Mouse (Mus musculus): Measurements from ENCODE around the gene Rtn2. TPM values are rescaled to one million over a fixed set of nuclear protein-coding genes. Genes with fewer than 3 reads are reported as not detected.

The Rtn2 gene
- polyA plus RNA-seq, 1 experiment, result 19.9 TPM

GRCm38 (mm10) chr7:19253437-19253836, 29.0 kb upstream of the Rtn2 start:
- peaks cover 16% of the 10 kb centered on the region for H3K4me1 ChIP-seq (replicated peaks; ENCODE audit: control insufficient read depth, insufficient read depth, low read length)
- no peak overlapping the region for H3K4me3 ChIP-seq (ENCODE audit: control insufficient read depth, insufficient read depth, low read length)
- TF ChIP-seq POLR2A (IDR thresholded peaks at IDR 0.05; ENCODE audit: control insufficient read depth, extremely low read depth, insufficient read depth, low read length, poor library complexity) (no peak), CTCF (IDR thresholded peaks at IDR 0.05; ENCODE audit: borderline replicate concordance, control insufficient read depth, extremely low read depth, insufficient read depth, low read length, poor library complexity) (no peak)
- H3K27me3 ChIP-seq (ENCODE audit: control insufficient read depth, insufficient read depth, low read length), result no peaks in the 10 kb centered on the region
- 90% methylated on average over 5 of the region's 5 CpGs for WGBS
- H3K36me3 ChIP-seq (ENCODE audit: control insufficient read depth, insufficient read depth, low read length), result peaks cover 13% of the 10 kb centered on the region
- no peak for DNase-seq
- no peak overlapping the region for H3K27ac ChIP-seq (ENCODE audit: control insufficient read depth, insufficient read depth, low read length)

GRCm38 (mm10) chr7:19255395-19255794, 27.0 kb upstream of the Rtn2 start:
- H3K4me1 ChIP-seq (replicated peaks; ENCODE audit: control insufficient read depth, insufficient read depth, low read length), result peaks cover 19% of the 10 kb centered on the region
- 92% methylated on average over 17 of the region's 17 CpGs for WGBS
- no peak for TF ChIP-seq CTCF (IDR thresholded peaks at IDR 0.05; ENCODE audit: borderline replicate concordance, control insufficient read depth, extremely low read depth, insufficient read depth, low read length, poor library complexity)
- no peak overlapping the region for H3K4me3 ChIP-seq (ENCODE audit: control insufficient read depth, insufficient read depth, low read length)
- no peak overlapping the region for H3K27ac ChIP-seq (ENCODE audit: control insufficient read depth, insufficient read depth, low read length)
- no peak for DNase-seq
- H3K27me3 ChIP-seq (ENCODE audit: control insufficient read depth, insufficient read depth, low read length), result no peaks in the 10 kb centered on the region
- peaks cover 26% of the 10 kb centered on the region for H3K36me3 ChIP-seq (ENCODE audit: control insufficient read depth, insufficient read depth, low read length)

- H3K4me1 ChIP-seq (replicated peaks; ENCODE audit: control insufficient read depth, insufficient read depth, low read length), result peaks cover 26% of the 10 kb centered on the region
- no peak for TF ChIP-seq POLR2A (IDR thresholded peaks at IDR 0.05; ENCODE audit: control insufficient read depth, extremely low read depth, insufficient read depth, low read length, poor library complexity)
- TF ChIP-seq CTCF (IDR thresholded peaks at IDR 0.05; ENCODE audit: borderline replicate concordance, control insufficient read depth, extremely low read depth, insufficient read depth, low read length, poor library complexity), result no peak
- H3K27me3 ChIP-seq (ENCODE audit: control insufficient read depth, insufficient read depth, low read length), result no peaks in the 10 kb centered on the region
- no peak overlapping the region for H3K27ac ChIP-seq (ENCODE audit: control insufficient read depth, insufficient read depth, low read length)
- peaks cover 31% of the 10 kb centered on the region for H3K36me3 ChIP-seq (ENCODE audit: control insufficient read depth, insufficient read depth, low read length)
- 22% methylated on average over 7 of the region's 7 CpGs for WGBS
- DNase-seq, result peak; percentile 30
- no peak overlapping the region for H3K4me3 ChIP-seq (ENCODE audit: control insufficient read depth, insufficient read depth, low read length)
Measured at GRCm38 (mm10) chr7:19256567-19256966, 25.9 kb upstream of the Rtn2 start.

GRCm38 (mm10) chr7:19257390-19258022, 24.9 kb upstream of the Rtn2 start:
- H3K27ac ChIP-seq (ENCODE audit: control insufficient read depth, insufficient read depth, low read length), result 0 out of 2 replicates have a peak overlapping the region, but pooled peaks have one; percentile 23
- H3K36me3 ChIP-seq (ENCODE audit: control insufficient read depth, insufficient read depth, low read length), result peaks cover 39% of the 10 kb centered on the region
- peaks cover 26% of the 10 kb centered on the region for H3K4me1 ChIP-seq (replicated peaks; ENCODE audit: control insufficient read depth, insufficient read depth, low read length)
- no peak overlapping the region for H3K4me3 ChIP-seq (ENCODE audit: control insufficient read depth, insufficient read depth, low read length)
- 68% methylated on average over 11 of the region's 11 CpGs for WGBS
- no peak for TF ChIP-seq CTCF (IDR thresholded peaks at IDR 0.05; ENCODE audit: borderline replicate concordance, control insufficient read depth, extremely low read depth, insufficient read depth, low read length, poor library complexity)
- TF ChIP-seq POLR2A (IDR thresholded peaks at IDR 0.05; ENCODE audit: control insufficient read depth, extremely low read depth, insufficient read depth, low read length, poor library complexity), result no peak
- DNase-seq, result peak; percentile 21
- no peaks in the 10 kb centered on the region for H3K27me3 ChIP-seq (ENCODE audit: control insufficient read depth, insufficient read depth, low read length)

GRCm38 (mm10) chr7:19258336-19258735, 24.1 kb upstream of the Rtn2 start:
- H3K27ac ChIP-seq (ENCODE audit: control insufficient read depth, insufficient read depth, low read length), result no peak overlapping the region
- no peak overlapping the region for H3K4me3 ChIP-seq (ENCODE audit: control insufficient read depth, insufficient read depth, low read length)
- H3K36me3 ChIP-seq (ENCODE audit: control insufficient read depth, insufficient read depth, low read length), result peaks cover 42% of the 10 kb centered on the region
- DNase-seq, result no peak
- 92% methylated on average over 3 of the region's 3 CpGs for WGBS
- TF ChIP-seq POLR2A (IDR thresholded peaks at IDR 0.05; ENCODE audit: control insufficient read depth, extremely low read depth, insufficient read depth, low read length, poor library complexity) (no peak), CTCF (IDR thresholded peaks at IDR 0.05; ENCODE audit: borderline replicate concordance, control insufficient read depth, extremely low read depth, insufficient read depth, low read length, poor library complexity) (no peak)
- no peaks in the 10 kb centered on the region for H3K27me3 ChIP-seq (ENCODE audit: control insufficient read depth, insufficient read depth, low read length)
- peaks cover 26% of the 10 kb centered on the region for H3K4me1 ChIP-seq (replicated peaks; ENCODE audit: control insufficient read depth, insufficient read depth, low read length)

- no peak for DNase-seq
- Histone ChIP-seq H3K27me3 (ENCODE audit: control insufficient read depth, insufficient read depth, low read length) (no peaks in the 10 kb centered on the region), H3K27ac (ENCODE audit: control insufficient read depth, insufficient read depth, low read length) (peak overlapping the region; percentile 31; the same call in 1 of the 2 replicates), H3K4me3 (ENCODE audit: control insufficient read depth, insufficient read depth, low read length) (no peak overlapping the region), H3K4me1 (replicated peaks; ENCODE audit: control insufficient read depth, insufficient read depth, low read length) (peaks cover 53% of the 10 kb centered on the region), H3K36me3 (ENCODE audit: control insufficient read depth, insufficient read depth, low read length) (peaks cover 27% of the 10 kb centered on the region; the same call in 1 of the 2 replicates)
- TF ChIP-seq CTCF (IDR thresholded peaks at IDR 0.05; ENCODE audit: borderline replicate concordance, control insufficient read depth, extremely low read depth, insufficient read depth, low read length, poor library complexity) (no peak), POLR2A (IDR thresholded peaks at IDR 0.05; ENCODE audit: control insufficient read depth, extremely low read depth, insufficient read depth, low read length, poor library complexity) (no peak)
- WGBS, result 90% methylated on average over 7 of the region's 7 CpGs
Measured at GRCm38 (mm10) chr7:19265147-19265546, 17.3 kb upstream of the Rtn2 start.

Data from thymus, adult 2 months (tissue).